In the genomic region with DNA sequence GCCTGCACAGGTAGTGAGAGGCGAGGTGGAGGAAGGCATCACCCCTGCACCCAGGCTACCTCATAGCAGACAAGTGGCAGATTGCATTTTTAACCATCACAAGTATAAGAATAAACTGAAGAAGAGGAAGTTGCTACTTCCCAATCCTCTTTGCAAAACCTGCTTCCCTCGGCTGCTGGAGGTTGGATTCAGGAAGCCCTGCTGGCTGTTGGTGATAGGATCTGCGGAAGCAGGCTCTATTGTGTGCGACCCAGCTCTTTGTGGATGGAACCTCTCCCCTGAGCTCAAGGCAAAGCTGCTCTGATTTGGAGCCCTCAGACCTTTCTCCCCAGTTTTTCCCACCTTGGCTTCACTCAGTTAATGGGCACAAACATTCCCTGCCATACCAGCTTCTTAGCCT, we compare ENCODE assay signal across 10 mouse cellular contexts.
DNase-seq lines count a peak whose midpoint lies in the region; ATAC-seq and TF ChIP-seq lines count a peak whose summit lies in the region.
"Had no signal": no experiment of that assay in that cellular context is flagged by ENCODE, and none has a peak within 500 bp of the region (broad histone marks: within the 10 kb centered on the region; RNA-seq: fewer than 3 reads in every experiment).

No protein-coding gene starts in this region.

- no peak overlapping the region for H3K9ac ChIP-seq in liver, embryonic 11.5 days (ENCODE audit: low read depth, low read length)
- no peak overlapping the region for H3K9ac ChIP-seq in heart, embryonic 13.5 days
- no peak overlapping the region for H3K9ac ChIP-seq in limb, embryonic 15.5 days
- H3K9ac ChIP-seq in neural tube, embryonic 15.5 days (replicated peaks) = no peak overlapping the region
- no peak overlapping the region for H3K9ac ChIP-seq in forebrain, postnatal 0 days

- H3K4me2 ChIP-seq in liver, embryonic 11.5 days = no peak overlapping the region
- no peak overlapping the region for H3K4me2 ChIP-seq in heart, embryonic 13.5 days
- H3K4me2 ChIP-seq in limb, embryonic 15.5 days = no peak overlapping the region
- no peak overlapping the region for H3K4me2 ChIP-seq in neural tube, embryonic 15.5 days
- H3K4me2 ChIP-seq in forebrain, postnatal 0 days (ENCODE audit: low read depth) = no peak overlapping the region

- ATAC-seq in liver, embryonic 11.5 days (replicated peaks; ENCODE audit: low FRiP score) = no peak
- no peak for ATAC-seq in heart, embryonic 13.5 days (ENCODE audit: extremely low read depth, insufficient number of reproducible peaks, low FRiP score, low TSS enrichment)
- ATAC-seq in limb, embryonic 15.5 days (ENCODE audit: insufficient number of reproducible peaks, low FRiP score, low TSS enrichment, low read depth) = no peak
- ATAC-seq in neural tube, embryonic 15.5 days (ENCODE audit: low FRiP score) = no peak
- no peak for ATAC-seq in forebrain, postnatal 0 days

- peak; percentile 30 for DNase-seq in liver
- DNase-seq in liver, embryonic 11.5 days (ENCODE audit: low spot score) = no peak
- no peak for DNase-seq in forebrain, postnatal 0 days
- no peak for DNase-seq in spleen, postnatal 10 days (ENCODE audit: low spot score in 2 of 2)
- no peak for DNase-seq in cerebellum, adult 8-10 months

- no peaks in the 10 kb centered on the region for H3K27me3 ChIP-seq in liver, embryonic 11.5 days (replicated peaks; ENCODE audit: control insufficient read depth, insufficient read depth, low read length)
- no peaks in the 10 kb centered on the region for H3K27me3 ChIP-seq in heart, embryonic 13.5 days (replicated peaks)
- H3K27me3 ChIP-seq in limb, embryonic 15.5 days = no peaks in the 10 kb centered on the region
- no peaks in the 10 kb centered on the region for H3K27me3 ChIP-seq in neural tube, embryonic 15.5 days (replicated peaks)
- no peaks in the 10 kb centered on the region for H3K27me3 ChIP-seq in forebrain, postnatal 0 days (ENCODE audit: insufficient read depth, low read length)

- H3K27ac ChIP-seq in liver, embryonic 11.5 days (ENCODE audit: low read depth, low read length) = no peak overlapping the region; the same call in 1 of the 2 replicates
- H3K27ac ChIP-seq in heart, embryonic 13.5 days (replicated peaks) = peak overlapping the region; percentile 86
- peak overlapping the region; percentile 28; the same call in 1 of the 2 replicates for H3K27ac ChIP-seq in limb, embryonic 15.5 days
- 0 out of 2 replicates have a peak overlapping the region, but pooled peaks have one; percentile 33 for H3K27ac ChIP-seq in neural tube, embryonic 15.5 days (replicated peaks)
- no peak overlapping the region for H3K27ac ChIP-seq in forebrain, postnatal 0 days (ENCODE audit: low read depth, low read length)

- peaks cover 6% of the 10 kb centered on the region for H3K4me1 ChIP-seq in liver, embryonic 11.5 days (replicated peaks; ENCODE audit: control insufficient read depth, insufficient read depth, low read length)
- peaks cover 36% of the 10 kb centered on the region for H3K4me1 ChIP-seq in heart, embryonic 13.5 days
- H3K4me1 ChIP-seq in limb, embryonic 15.5 days = peaks cover 4% of the 10 kb centered on the region; the same call in 1 of the 2 replicates
- no peaks in the 10 kb centered on the region for H3K4me1 ChIP-seq in neural tube, embryonic 15.5 days
- H3K4me1 ChIP-seq in forebrain, postnatal 0 days (ENCODE audit: insufficient read depth) = no peaks in the 10 kb centered on the region

- no peak overlapping the region for H3K4me3 ChIP-seq in liver, embryonic 11.5 days (ENCODE audit: low read depth, low read length)
- no peak overlapping the region for H3K4me3 ChIP-seq in heart, embryonic 13.5 days
- H3K4me3 ChIP-seq in limb, embryonic 15.5 days = no peak overlapping the region
- no peak overlapping the region for H3K4me3 ChIP-seq in neural tube, embryonic 15.5 days (replicated peaks)
- no peak overlapping the region for H3K4me3 ChIP-seq in forebrain, postnatal 0 days (ENCODE audit: low read depth, low read length)
- H3K4me3 ChIP-seq: erythroblast, embryonic 14.5 days had no signal

- H3K9me3 ChIP-seq in liver, embryonic 11.5 days (ENCODE audit: control insufficient read depth, low read length) = no peaks in the 10 kb centered on the region
- H3K9me3 ChIP-seq in heart, embryonic 13.5 days = no peaks in the 10 kb centered on the region
- H3K9me3 ChIP-seq in limb, embryonic 15.5 days = no peaks in the 10 kb centered on the region
- no peaks in the 10 kb centered on the region for H3K9me3 ChIP-seq in neural tube, embryonic 15.5 days (replicated peaks)
- H3K9me3 ChIP-seq in forebrain, postnatal 0 days (ENCODE audit: low read length) = no peaks in the 10 kb centered on the region
- H3K9me3 ChIP-seq: G1E had no signal

- H3K36me3 ChIP-seq in liver, embryonic 11.5 days (ENCODE audit: control insufficient read depth, insufficient read depth, low read length) = peaks cover 13% of the 10 kb centered on the region; the same call in 1 of the 2 replicates
- H3K36me3 ChIP-seq in heart, embryonic 13.5 days = peaks cover 89% of the 10 kb centered on the region
- peaks cover 62% of the 10 kb centered on the region for H3K36me3 ChIP-seq in limb, embryonic 15.5 days
- H3K36me3 ChIP-seq in neural tube, embryonic 15.5 days = peaks cover 37% of the 10 kb centered on the region
- H3K36me3 ChIP-seq in forebrain, postnatal 0 days (ENCODE audit: insufficient read depth) = peaks cover 20% of the 10 kb centered on the region

- WGBS in liver, embryonic 11.5 days = 57% methylated on average over 4 of the region's 4 CpGs
- WGBS in heart, embryonic 13.5 days = 53% methylated on average over 4 of the region's 4 CpGs
- WGBS in limb, embryonic 15.5 days = 80% methylated on average over 4 of the region's 4 CpGs
- WGBS in neural tube, embryonic 15.5 days = 79% methylated on average over 4 of the region's 4 CpGs
- 55% methylated on average over 4 of the region's 4 CpGs for WGBS in forebrain, postnatal 0 days

- TF ChIP-seq CTCF in forebrain, postnatal 0 days (IDR thresholded peaks at IDR 0.05; ENCODE audit: low read depth) = no peak

Comparison
In these comparisons a context has a peak if more than half of its experiments do, and no peak if none do; other contexts are left out.
1. H3K27ac ChIP-seq: peak in heart, embryonic 13.5 days (single experiment), limb, embryonic 15.5 days (single experiment) and neural tube, embryonic 15.5 days (single experiment); none in liver, embryonic 11.5 days (single experiment) and forebrain, postnatal 0 days (single experiment).